13 mouse cellular contexts compared by ENCODE assay signal in the genomic region with DNA sequence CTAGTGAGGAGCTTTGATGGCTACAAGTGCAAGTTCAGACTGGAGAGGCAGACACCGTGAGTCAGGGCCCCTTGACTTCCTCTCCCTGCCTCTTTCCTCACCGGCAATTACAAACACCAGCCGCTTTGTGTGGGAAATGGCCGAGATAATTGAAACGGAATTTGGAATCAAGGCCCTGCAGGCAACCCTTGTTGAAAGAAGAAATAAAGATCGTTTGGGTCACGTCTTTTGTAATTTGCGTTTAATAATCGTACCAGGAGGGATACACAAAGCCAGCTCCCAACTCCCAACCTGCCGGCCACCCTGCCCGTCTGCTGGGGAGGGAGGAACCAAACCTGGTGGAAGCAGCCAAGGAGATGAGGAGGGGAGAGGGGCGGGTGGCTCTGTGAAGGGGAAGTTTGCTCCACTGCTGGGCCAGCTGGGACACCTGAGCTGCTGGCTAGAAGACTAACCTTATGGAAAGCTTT.
A peak's percentile ranks its signal among the peaks of the same experiment; 100 is the strongest.
DNase-seq lines count a peak whose midpoint lies in the region; ATAC-seq and TF ChIP-seq lines count a peak whose summit lies in the region.
"Had no signal": no experiment of that assay in that cellular context is flagged by ENCODE, and none has a peak within 500 bp of the region (broad histone marks: within the 10 kb centered on the region; RNA-seq: fewer than 3 reads in every experiment).

No protein-coding gene starts in this region.

- H3K27me3 ChIP-seq in forebrain, embryonic 14.5 days (replicated peaks; ENCODE audit: control insufficient read depth, insufficient read depth, low read length), result no peaks in the 10 kb centered on the region
- H3K27me3 ChIP-seq in forebrain, postnatal 0 days (ENCODE audit: insufficient read depth, low read length), result no peaks in the 10 kb centered on the region
- no peaks in the 10 kb centered on the region; the same call in 1 of the 2 replicates for H3K27me3 ChIP-seq in lung, embryonic 15.5 days
- no peaks in the 10 kb centered on the region; the same call in 1 of the 2 replicates for H3K27me3 ChIP-seq in embryonic facial prominence, embryonic 12.5 days
- no peaks in the 10 kb centered on the region for H3K27me3 ChIP-seq in limb, embryonic 15.5 days

- DNase-seq in forebrain, embryonic 14.5 days (ENCODE audit: low spot score), result no peak
- no peak for DNase-seq in forebrain, postnatal 0 days
- DNase-seq in lung, postnatal 14 days, result no peak
- no peak for DNase-seq in right cerebral cortex, postnatal 36 days (ENCODE audit: low spot score in 2 of 2)
- DNase-seq: adrenal gland, adult 8-10 months; B cell, adult 2 months had no signal

- ATAC-seq in forebrain, embryonic 14.5 days, result no peak
- no peak for ATAC-seq in forebrain, postnatal 0 days
- no peak for ATAC-seq in lung, embryonic 15.5 days (ENCODE audit: borderline replicate concordance, extremely low read depth, low FRiP score, low TSS enrichment)
- no peak for ATAC-seq in embryonic facial prominence, embryonic 12.5 days (ENCODE audit: insufficient number of reproducible peaks, insufficient read depth, low FRiP score, low TSS enrichment)
- ATAC-seq in limb, embryonic 15.5 days (ENCODE audit: insufficient number of reproducible peaks, low FRiP score, low TSS enrichment, low read depth), result no peak
- ATAC-seq in inflammation-experienced regulatory T-cells, adult 6 months, result no peak
- ATAC-seq: intestine, embryonic 16.5 days had no signal

- 0 out of 2 replicates have a peak overlapping the region, but pooled peaks have one; percentile 1 for H3K4me2 ChIP-seq in forebrain, embryonic 14.5 days (ENCODE audit: low read length)
- no peak overlapping the region for H3K4me2 ChIP-seq in forebrain, postnatal 0 days (ENCODE audit: low read depth)
- peak overlapping the region; percentile 15; the same call in 1 of the 2 replicates for H3K4me2 ChIP-seq in lung, embryonic 15.5 days
- peak overlapping the region; percentile 30 for H3K4me2 ChIP-seq in embryonic facial prominence, embryonic 12.5 days (replicated peaks)
- H3K4me2 ChIP-seq in limb, embryonic 15.5 days, result peak overlapping the region; percentile 22
- H3K4me2 ChIP-seq: neural tube, embryonic 13.5 days had no signal

- H3K9ac ChIP-seq in forebrain, embryonic 14.5 days (ENCODE audit: low read length), result no peak overlapping the region
- no peak overlapping the region for H3K9ac ChIP-seq in forebrain, postnatal 0 days
- no peak overlapping the region for H3K9ac ChIP-seq in lung, embryonic 15.5 days
- H3K9ac ChIP-seq in embryonic facial prominence, embryonic 12.5 days, result no peak overlapping the region
- no peak overlapping the region for H3K9ac ChIP-seq in limb, embryonic 15.5 days
- H3K9ac ChIP-seq: neural tube, embryonic 13.5 days had no signal

- WGBS in forebrain, embryonic 14.5 days, result 3% methylated on average over 12 of the region's 12 CpGs
- WGBS in forebrain, postnatal 0 days, result 11% methylated on average over 12 of the region's 12 CpGs
- 19% methylated on average over 11 of the region's 12 CpGs for WGBS in lung, embryonic 15.5 days
- WGBS in embryonic facial prominence, embryonic 12.5 days, result 4% methylated on average over 12 of the region's 12 CpGs
- whole genome bisulfite sequencing in limb, embryonic 15.5 days, result 7% methylated on average over 12 of the region's 12 CpGs

- no peaks in the 10 kb centered on the region for H3K36me3 ChIP-seq in forebrain, embryonic 14.5 days (ENCODE audit: control insufficient read depth, insufficient read depth, low read length)
- H3K36me3 ChIP-seq in forebrain, postnatal 0 days (ENCODE audit: insufficient read depth), result no peaks in the 10 kb centered on the region
- H3K36me3 ChIP-seq in lung, embryonic 15.5 days, result no peaks in the 10 kb centered on the region
- H3K36me3 ChIP-seq in embryonic facial prominence, embryonic 12.5 days, result no peaks in the 10 kb centered on the region
- no peaks in the 10 kb centered on the region for H3K36me3 ChIP-seq in limb, embryonic 15.5 days
- H3K36me3 ChIP-seq: neural tube, embryonic 13.5 days had no signal

- TF ChIP-seq CTCF in forebrain, postnatal 0 days (IDR thresholded peaks at IDR 0.05; ENCODE audit: low read depth), result no peak

- H3K27ac ChIP-seq in forebrain, embryonic 14.5 days (ENCODE audit: low read depth, low read length), result no peak overlapping the region
- no peak overlapping the region for H3K27ac ChIP-seq in forebrain, postnatal 0 days (ENCODE audit: low read depth, low read length)
- no peak overlapping the region for H3K27ac ChIP-seq in lung, embryonic 15.5 days
- peak overlapping the region; percentile 82 for H3K27ac ChIP-seq in embryonic facial prominence, embryonic 12.5 days
- no peak overlapping the region for H3K27ac ChIP-seq in limb, embryonic 15.5 days
- H3K27ac ChIP-seq: left cerebral cortex, adult 2 months; neural tube, embryonic 13.5 days had no signal

- no peaks in the 10 kb centered on the region for H3K9me3 ChIP-seq in forebrain, embryonic 14.5 days (replicated peaks; ENCODE audit: control insufficient read depth, low read length)
- no peaks in the 10 kb centered on the region for H3K9me3 ChIP-seq in forebrain, postnatal 0 days (ENCODE audit: low read length)
- no peaks in the 10 kb centered on the region for H3K9me3 ChIP-seq in lung, embryonic 15.5 days
- no peaks in the 10 kb centered on the region for H3K9me3 ChIP-seq in embryonic facial prominence, embryonic 12.5 days
- no peaks in the 10 kb centered on the region for H3K9me3 ChIP-seq in limb, embryonic 15.5 days
- H3K9me3 ChIP-seq: neural tube, embryonic 13.5 days had no signal

- H3K4me1 ChIP-seq in forebrain, embryonic 14.5 days (ENCODE audit: control insufficient read depth, insufficient read depth, low read length), result peaks cover 23% of the 10 kb centered on the region
- H3K4me1 ChIP-seq in forebrain, postnatal 0 days (ENCODE audit: insufficient read depth), result 0 out of 2 replicates have a peak, but pooled peaks cover 9% of the 10 kb centered on the region
- H3K4me1 ChIP-seq in lung, embryonic 15.5 days, result no peaks in the 10 kb centered on the region
- peaks cover 32% of the 10 kb centered on the region for H3K4me1 ChIP-seq in embryonic facial prominence, embryonic 12.5 days
- peaks cover 19% of the 10 kb centered on the region for H3K4me1 ChIP-seq in limb, embryonic 15.5 days

- H3K4me3 ChIP-seq in forebrain, embryonic 14.5 days (ENCODE audit: low read depth, low read length), result no peak overlapping the region
- no peak overlapping the region for H3K4me3 ChIP-seq in forebrain, postnatal 0 days (ENCODE audit: low read depth, low read length)
- H3K4me3 ChIP-seq in lung, embryonic 15.5 days, result no peak overlapping the region
- no peak overlapping the region for H3K4me3 ChIP-seq in embryonic facial prominence, embryonic 12.5 days
- no peak overlapping the region for H3K4me3 ChIP-seq in limb, embryonic 15.5 days
- H3K4me3 ChIP-seq: left cerebral cortex, adult 2 months; neural tube, embryonic 13.5 days had no signal
